Mouse (Mus musculus) megakaryocyte, adult 5-6 weeks (primary cell): Measurements from ENCODE around the gene Zfp764. TPM values are rescaled to one million over a fixed set of nuclear protein-coding genes. Genes with fewer than 3 reads are reported as not detected.

ENCODE experiments used
- total RNA-seq, 2 experiments: library from RNA; stranded (forward) in 1 of 2; stranded (reverse) in 1 of 2; fragments of 153-499, 151-499 nt in 1 of 2; fragments of 221-1000, 200-1000 nt in 1 of 2; gene quantifications; 2 replicates each; pipeline versions ENCODE4 v1.2.3 to v1.2.4; 2015 to 2017

Zfp764 gene
- total RNA-seq, 2 experiments from 2014 or later: 8.5 to 9.5 TPM

Other genes starting within 250 kb of the Zfp764 start
- 16.1 and 19.0 TPM in 2 replicates for gene Cd2bp2, start 210.8 kb downstream of the Zfp764 start, total RNA-seq (2015)
- gene Cd2bp2, start 210.8 kb downstream of the Zfp764 start, total RNA-seq (2017): 51.8 and 57.5 TPM in 2 replicates
- gene Tbc1d10b, start 198.4 kb downstream of the Zfp764 start, total RNA-seq (2015): 27.0 and 27.4 TPM in 2 replicates
- gene Tbc1d10b, start 198.4 kb downstream of the Zfp764 start, total RNA-seq (2017): 59.8 and 74.2 TPM in 2 replicates
- gene Mylpf, start 197.9 kb downstream of the Zfp764 start, total RNA-seq (2015): 5.0 and 6.0 TPM in 2 replicates
- 2.3 and 3.3 TPM in 2 replicates for gene Mylpf, start 197.9 kb downstream of the Zfp764 start, total RNA-seq (2017)
- gene Zfp553, start 173.8 kb downstream of the Zfp764 start, total RNA-seq (2015): 2.9 and 3.1 TPM in 2 replicates
- gene Zfp553, start 173.8 kb downstream of the Zfp764 start, total RNA-seq (2017): 5.9 and 9.7 TPM in 2 replicates
- 36.2 and 36.8 TPM in 2 replicates for gene Sept1, start 173.7 kb downstream of the Zfp764 start, total RNA-seq (2015)
- 31.2 and 42.7 TPM in 2 replicates for gene Sept1, start 173.7 kb downstream of the Zfp764 start, total RNA-seq (2017)
- 0.96 and 1.8 TPM in 2 replicates for gene Zfp771, start 162.5 kb downstream of the Zfp764 start, total RNA-seq (2015)
- gene Zfp771, start 162.5 kb downstream of the Zfp764 start, total RNA-seq (2017): 0.28 and 0.73 TPM in 2 replicates
- 32.1 and 45.3 TPM in 2 replicates for gene Dctpp1, start 146.1 kb downstream of the Zfp764 start, total RNA-seq (2015)
- 23.3 and 31.0 TPM in 2 replicates for gene Dctpp1, start 146.1 kb downstream of the Zfp764 start, total RNA-seq (2017)
- 55.5 and 61.6 TPM in 2 replicates for gene Sephs2, start 132.8 kb downstream of the Zfp764 start, total RNA-seq (2015)
- 130 and 138 TPM in 2 replicates for gene Sephs2, start 132.8 kb downstream of the Zfp764 start, total RNA-seq (2017)
- 117 and 130 TPM in 2 replicates for gene Itgal, start 110.6 kb downstream of the Zfp764 start, total RNA-seq (2015)
- gene Itgal, start 110.6 kb downstream of the Zfp764 start, total RNA-seq (2017): 59.4 and 72.4 TPM in 2 replicates
- gene Zfp768, start 61.2 kb downstream of the Zfp764 start, total RNA-seq (2015): 2.0 and 2.4 TPM in 2 replicates
- 3.9 and 4.6 TPM in 2 replicates for gene Zfp768, start 61.2 kb downstream of the Zfp764 start, total RNA-seq (2017)
- 3.2 and 6.1 TPM in 2 replicates for gene Zfp747, start 30.8 kb downstream of the Zfp764 start, total RNA-seq (2015)
- gene Zfp747, start 30.8 kb downstream of the Zfp764 start, total RNA-seq (2017): 7.6 and 17.8 TPM in 2 replicates
- 1.8 TPM in 2 replicates for gene 9130019O22Rik, start 19.7 kb downstream of the Zfp764 start, total RNA-seq (2015)
- 5.0 TPM in 2 replicates for gene 9130019O22Rik, start 19.7 kb downstream of the Zfp764 start, total RNA-seq (2017)
- 0.36 and 0.40 TPM in 2 replicates for gene E430018J23Rik, start 13.2 kb downstream of the Zfp764 start, total RNA-seq (2015)
- gene E430018J23Rik, start 13.2 kb downstream of the Zfp764 start, total RNA-seq (2017): 1.7 and 2.8 TPM in 2 replicates
- 17.1 and 17.3 TPM in 2 replicates for gene Zfp688, start 15.2 kb upstream of the Zfp764 start, total RNA-seq (2015)
- 7.9 and 14.0 TPM in 2 replicates for gene Zfp688, start 15.2 kb upstream of the Zfp764 start, total RNA-seq (2017)
- gene Zfp689, start 42.3 kb upstream of the Zfp764 start, total RNA-seq (2015): 1.2 and 1.6 TPM in 2 replicates
- 1.4 and 1.8 TPM in 2 replicates for gene Zfp689, start 42.3 kb upstream of the Zfp764 start, total RNA-seq (2017)
- gene Prr14, start 52.8 kb upstream of the Zfp764 start, total RNA-seq (2015): 113 and 114 TPM in 2 replicates
- gene Prr14, start 52.8 kb upstream of the Zfp764 start, total RNA-seq (2017): 37.0 and 46.2 TPM in 2 replicates
- gene Fbrs, start 72.4 kb upstream of the Zfp764 start, total RNA-seq (2015): 115 and 138 TPM in 2 replicates
- gene Fbrs, start 72.4 kb upstream of the Zfp764 start, total RNA-seq (2017): 28.1 and 38.1 TPM in 2 replicates
- 53.0 and 57.0 TPM in 2 replicates for gene Srcap, start 105.2 kb upstream of the Zfp764 start, total RNA-seq (2015)
- gene Srcap, start 105.2 kb upstream of the Zfp764 start, total RNA-seq (2017): 15.8 and 21.1 TPM in 2 replicates
- 14.8 and 16.7 TPM in 2 replicates for gene Gm42715, start 112.8 kb upstream of the Zfp764 start, total RNA-seq (2015)
- 5.4 and 8.3 TPM in 2 replicates for gene Gm42715, start 112.8 kb upstream of the Zfp764 start, total RNA-seq (2017)
- gene Tmem265, start 154.6 kb upstream of the Zfp764 start, total RNA-seq (2015): not detected in 2 replicates
- 2.5 TPM in 1 of 2 replicates, not detected in the other for gene Tmem265, start 154.6 kb upstream of the Zfp764 start, total RNA-seq (2017)
- gene Phkg2, start 166.5 kb upstream of the Zfp764 start, total RNA-seq (2015): 31.6 and 39.4 TPM in 2 replicates
- gene Phkg2, start 166.5 kb upstream of the Zfp764 start, total RNA-seq (2017): 25.7 and 30.5 TPM in 2 replicates
- gene Ccdc189, start 181.8 kb upstream of the Zfp764 start, total RNA-seq (2015): 2.6 and 6.3 TPM in 2 replicates
- gene Ccdc189, start 181.8 kb upstream of the Zfp764 start, total RNA-seq (2017): 2.5 and 11.0 TPM in 2 replicates
- gene Rnf40, start 181.9 kb upstream of the Zfp764 start, total RNA-seq (2015): 14.1 and 18.8 TPM in 2 replicates
- gene Rnf40, start 181.9 kb upstream of the Zfp764 start, total RNA-seq (2017): 35.1 and 48.0 TPM in 2 replicates
- 3.5 TPM in 2 replicates for gene Zfp629, start 209.0 kb upstream of the Zfp764 start, total RNA-seq (2015)
- gene Zfp629, start 209.0 kb upstream of the Zfp764 start, total RNA-seq (2017): 4.2 and 5.8 TPM in 2 replicates